Mouse (Mus musculus) liver, postnatal 0 days (tissue): ENCODE measurements around the gene Myog. TPM values are rescaled to one million over a fixed set of nuclear protein-coding genes. Genes with fewer than 3 reads are reported as not detected.

Experiments
- ATAC-seq: fragments of 200-750 bp; cut with Nextera tagmentation; 2 replicates; pipeline ENCODE4 v1.8.0; 2017; ENCODE audit warnings: mild to moderate bottlenecking, moderate library complexity
- DNase-seq: peaks from one replicate; pipeline ENCODE4 v3.0.0-alpha.2; 2016
- H3K27ac ChIP-seq: fragments of 300-500 bp; sonication (generic); 2 replicates; pipeline ENCODE4 v1.5.1; 2014; ENCODE audit warnings: antibody characterized with exemption, moderate library complexity, mild to moderate bottlenecking, low read depth
- H3K27me3 ChIP-seq: fragments of 300-500 bp; sonication (generic); 2 replicates; pipeline ENCODE4 v1.6.1; 2014; ENCODE audit warnings: low read length, control low read depth, mixed read lengths; ENCODE audit not compliant: insufficient read depth
- H3K36me3 ChIP-seq: fragments of 300-500 bp; sonication (generic); replicated peaks from 2 replicates; pipeline ENCODE4 v1.6.1; 2014; ENCODE audit warnings: mild to moderate bottlenecking, control low read depth, low read length, moderate library complexity, mixed read lengths; ENCODE audit not compliant: insufficient read depth
- H3K4me1 ChIP-seq: fragments of 300-500 bp; sonication (generic); 2 replicates; pipeline ENCODE4 v1.6.1; 2014; ENCODE audit warnings: antibody characterized with exemption, mild to moderate bottlenecking, control low read depth; ENCODE audit not compliant: insufficient read depth
- H3K4me2 ChIP-seq: fragments of 300-500 bp; sonication (generic); 2 replicates; pipeline ENCODE4 v1.6.1; 2014; ENCODE audit warnings: low read depth, mild to moderate bottlenecking, low read length, moderate library complexity, mixed read lengths
- H3K4me3 ChIP-seq: fragments of 300-500 bp; sonication (generic); 2 replicates; pipeline ENCODE4 v1.5.1; 2014; ENCODE audit warnings: low read depth, low read length
- H3K9ac ChIP-seq: fragments of 300-500 bp; sonication (generic); replicated peaks from 2 replicates; pipeline ENCODE4 v1.6.1; 2014; ENCODE audit warnings: mild to moderate bottlenecking, moderate library complexity
- H3K9me3 ChIP-seq: fragments of 300-500 bp; sonication (generic); 2 replicates; pipeline ENCODE4 v1.6.1; 2016; ENCODE audit warnings: mild to moderate bottlenecking, control low read depth, low read length, mixed read lengths
- CTCF ChIP-seq: sonication (generic); IDR thresholded peaks from 2 replicates; pipeline ENCODE4 v1.5.1; 2016; ENCODE audit warnings: antibody characterized with exemption, low read depth
- EP300 ChIP-seq: IDR thresholded peaks from 2 replicates; pipeline ENCODE4 v1.6.1; 2016; ENCODE audit warnings: antibody characterized with exemption, low read depth, mild to moderate bottlenecking
- WGBS: fragments of 180-500 bp; shearing (Covaris S2); extraction: QIAGEN DNeasy Blood & Tissue Kit; methylation state at CpG from one replicate; pipeline ENCODE4 v1.1.7; 2014; ENCODE audit not compliant: insufficient replicate concordance; 5-methylcytosine and 5-hydroxymethylcytosine counted together
- polyA plus RNA-seq: library from polyadenylated mRNA; unstranded; fragments of >200 nt; fragmentation: Nextera tagmentation; extraction: Ambion mirVana; gene quantifications from 2 replicates; pipeline ENCODE4 v1.2.1, GENCODE M21; 2015

The Myog gene
- polyA plus RNA-seq, 1 experiment from 2014 or later = not detected

DNA sequence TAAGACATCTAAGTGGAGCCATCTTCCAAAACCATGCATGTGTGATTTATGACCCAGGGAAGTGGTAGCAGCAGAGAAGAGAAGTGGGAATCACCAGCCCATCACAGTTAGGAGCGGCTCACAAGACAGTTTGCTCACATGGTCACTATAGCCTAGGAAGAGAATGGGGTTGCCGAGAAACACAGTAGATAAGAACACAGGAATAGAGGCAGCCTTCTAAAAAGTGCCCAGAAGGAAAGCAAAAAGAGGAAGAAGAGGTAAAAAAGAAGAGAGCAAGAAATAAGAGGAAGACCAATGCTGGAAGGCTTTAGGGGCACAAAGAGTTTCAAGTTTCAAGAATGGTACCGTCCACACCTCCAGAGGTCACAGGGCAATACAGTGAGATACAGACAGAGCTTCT is 7.4 kb upstream of the Myog start:
- H3K4me1 ChIP-seq = no peaks in the 10 kb centered on the region
- no peak overlapping the region for H3K4me3 ChIP-seq
- DNase-seq (no peak), ATAC-seq (no peak)
- TF ChIP-seq CTCF = no peak
- no peak overlapping the region for H3K9ac ChIP-seq
- no peaks in the 10 kb centered on the region for H3K9me3 ChIP-seq
- no peak overlapping the region for H3K4me2 ChIP-seq
- WGBS = 30% methylated on average over 3 of the region's 3 CpGs
- H3K36me3 ChIP-seq = no peaks in the 10 kb centered on the region
- H3K27me3 ChIP-seq = no peaks in the 10 kb centered on the region
- no peak overlapping the region for H3K27ac ChIP-seq

DNA sequence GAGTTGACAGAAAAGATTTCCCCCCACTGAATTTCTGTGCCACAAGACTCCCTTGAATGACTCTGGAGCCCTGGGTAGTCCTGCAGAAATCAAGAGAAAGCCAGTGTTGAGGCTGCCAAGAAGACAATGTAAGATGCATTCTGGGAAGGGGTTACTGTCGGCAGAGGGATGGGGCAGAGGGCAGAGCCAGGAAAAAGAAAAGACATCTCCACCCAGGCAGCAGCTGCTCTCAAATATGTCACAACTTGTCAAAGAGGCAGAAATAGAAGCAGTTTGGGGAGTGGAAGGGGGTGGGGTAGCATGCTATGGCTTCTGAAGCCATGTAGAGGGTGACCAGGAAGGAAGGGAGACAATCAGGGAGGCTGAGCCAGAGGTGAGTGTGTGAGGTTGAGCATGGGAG is 6.7 kb upstream of the Myog start:
- H3K36me3 ChIP-seq = no peaks in the 10 kb centered on the region
- no peaks in the 10 kb centered on the region for H3K4me1 ChIP-seq
- H3K9ac ChIP-seq = no peak overlapping the region
- ATAC-seq (no peak), DNase-seq (no peak)
- H3K4me2 ChIP-seq = no peak overlapping the region
- 32% methylated on average over 1 of the region's 1 CpGs for WGBS
- TF ChIP-seq EP300 (no peak), CTCF (no peak)
- H3K9me3 ChIP-seq = no peaks in the 10 kb centered on the region
- no peak overlapping the region for H3K27ac ChIP-seq
- H3K4me3 ChIP-seq = no peak overlapping the region
- H3K27me3 ChIP-seq = no peaks in the 10 kb centered on the region

DNA sequence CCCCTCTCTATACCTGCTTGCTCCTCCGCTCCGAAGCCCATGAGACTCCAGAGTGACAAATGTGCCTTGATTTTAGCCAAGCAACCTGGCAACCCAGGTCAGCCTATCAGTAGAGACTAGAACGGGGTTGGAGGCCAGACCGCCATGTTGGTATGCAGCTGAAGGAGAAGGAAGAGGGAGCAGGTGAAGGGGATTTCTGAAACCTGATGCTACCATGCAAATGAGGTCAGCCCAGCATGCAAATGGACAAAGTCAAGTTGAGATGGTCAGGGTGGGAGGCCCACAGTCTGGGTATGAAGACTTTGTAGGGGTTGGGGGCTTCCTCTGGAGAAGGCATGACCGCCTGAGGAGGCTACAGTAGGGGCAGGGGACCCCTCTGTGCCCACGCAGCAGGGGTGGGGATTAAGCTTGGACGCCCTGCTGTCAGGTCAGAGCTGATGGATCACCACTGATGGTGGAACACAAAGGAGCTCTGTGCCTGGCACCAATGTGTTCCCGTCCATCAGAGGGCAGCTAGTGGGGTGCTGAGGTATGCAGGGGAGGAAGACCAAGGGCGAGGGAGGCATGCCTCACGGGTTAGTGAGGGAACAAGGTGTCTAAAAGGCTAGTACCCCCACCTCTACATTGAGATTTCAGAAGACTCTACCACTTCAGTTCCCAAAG is 4.2 kb upstream of the Myog start:
- Histone ChIP-seq H3K36me3 (no peaks in the 10 kb centered on the region), H3K4me1 (no peaks in the 10 kb centered on the region), H3K27ac (no peak overlapping the region), H3K4me3 (no peak overlapping the region), H3K27me3 (no peaks in the 10 kb centered on the region), H3K4me2 (no peak overlapping the region), H3K9me3 (no peaks in the 10 kb centered on the region), H3K9ac (no peak overlapping the region)
- no peak for TF ChIP-seq EP300
- TF ChIP-seq CTCF = no peak
- 68% methylated on average over 10 of the region's 10 CpGs for WGBS
- DNase-seq (no peak), ATAC-seq (no peak)

DNA sequence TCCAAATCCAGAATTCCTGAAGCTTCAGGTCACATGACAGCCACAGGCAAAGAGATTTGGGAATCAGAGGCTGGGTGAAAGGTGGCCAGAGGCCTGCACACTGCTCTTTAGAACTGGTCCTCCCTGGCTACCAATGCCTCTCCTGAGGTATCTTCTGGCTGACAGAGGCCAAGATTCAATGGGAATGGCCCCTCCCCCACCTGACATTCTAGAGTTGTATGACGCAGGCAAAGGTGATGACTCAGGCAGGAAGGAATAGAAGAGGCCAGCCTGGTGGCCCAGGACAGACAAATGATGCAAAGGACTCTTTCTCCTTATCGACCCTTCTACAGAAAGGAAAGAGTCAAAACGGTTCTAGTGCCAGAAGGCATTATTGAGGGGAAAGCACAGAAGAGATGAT is 1.6 kb upstream of the Myog start:
- Histone ChIP-seq H3K27me3 (no peaks in the 10 kb centered on the region), H3K36me3 (no peaks in the 10 kb centered on the region), H3K4me2 (no peak overlapping the region), H3K4me3 (no peak overlapping the region), H3K27ac (no peak overlapping the region), H3K9me3 (no peaks in the 10 kb centered on the region), H3K4me1 (no peaks in the 10 kb centered on the region), H3K9ac (no peak overlapping the region)
- TF ChIP-seq EP300 = no peak
- TF ChIP-seq CTCF = no peak
- ATAC-seq = no peak
- WGBS = 50% methylated on average over 3 of the region's 3 CpGs
- DNase-seq = no peak

DNA sequence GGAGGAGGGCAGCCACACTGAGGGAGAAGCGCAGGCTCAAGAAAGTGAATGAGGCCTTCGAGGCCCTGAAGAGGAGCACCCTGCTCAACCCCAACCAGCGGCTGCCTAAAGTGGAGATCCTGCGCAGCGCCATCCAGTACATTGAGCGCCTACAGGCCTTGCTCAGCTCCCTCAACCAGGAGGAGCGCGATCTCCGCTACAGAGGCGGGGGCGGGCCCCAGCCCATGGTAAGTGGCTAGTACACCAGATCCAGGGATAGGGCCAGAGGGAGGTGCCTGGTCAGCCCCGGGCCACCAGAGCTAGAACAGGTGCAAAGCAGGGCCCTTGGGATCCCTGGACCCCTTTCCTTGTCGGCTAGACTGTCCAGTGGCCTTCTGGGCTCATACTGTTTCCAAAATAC is 511 bp downstream of the Myog start:
- 85% methylated on average over 13 of the region's 13 CpGs for WGBS

GRCm38 (mm10) chr1:134290909-134291308 is 1.1 kb downstream of the Myog start:
- TF ChIP-seq CTCF (peak; percentile 58), EP300 (no peak)
- no peak overlapping the region for H3K4me3 ChIP-seq
- WGBS = 58% methylated on average over 5 of the region's 5 CpGs
- no peaks in the 10 kb centered on the region for H3K4me1 ChIP-seq
- no peaks in the 10 kb centered on the region for H3K27me3 ChIP-seq
- ATAC-seq (peak; percentile 43; the same call in 1 of the 2 replicates), DNase-seq (peak; percentile 62)
- H3K27ac ChIP-seq = no peak overlapping the region
- H3K9me3 ChIP-seq = no peaks in the 10 kb centered on the region
- no peaks in the 10 kb centered on the region for H3K36me3 ChIP-seq
- H3K4me2 ChIP-seq = no peak overlapping the region
- H3K9ac ChIP-seq = no peak overlapping the region

More for the DNA sequence above, 511 bp downstream of the Myog start:
- Histone ChIP-seq H3K9ac (no peak overlapping the region), H3K4me2 (no peak overlapping the region), H3K36me3 (no peaks in the 10 kb centered on the region), H3K27me3 (no peaks in the 10 kb centered on the region), H3K9me3 (no peaks in the 10 kb centered on the region), H3K27ac (no peak overlapping the region), H3K4me3 (no peak overlapping the region), H3K4me1 (no peaks in the 10 kb centered on the region)
- no peak for DNase-seq
- TF ChIP-seq CTCF = no peak
- TF ChIP-seq EP300 = no peak
- ATAC-seq = no peak

DNA sequence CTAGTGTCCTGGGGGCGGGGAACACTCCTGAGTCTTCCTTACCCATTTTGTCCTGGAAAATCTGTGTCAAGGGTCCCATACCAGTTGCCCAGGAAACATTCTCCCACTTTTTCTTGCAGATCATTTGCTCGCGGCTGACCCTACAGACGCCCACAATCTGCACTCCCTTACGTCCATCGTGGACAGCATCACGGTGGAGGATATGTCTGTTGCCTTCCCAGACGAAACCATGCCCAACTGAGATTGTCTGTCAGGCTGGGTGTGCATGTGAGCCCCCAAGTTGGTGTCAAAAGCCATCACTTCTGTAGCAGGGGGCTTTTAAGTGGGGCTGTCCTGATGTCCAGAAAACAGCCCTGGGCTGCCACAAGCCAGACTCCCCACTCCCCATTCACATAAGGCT is 1.8 kb downstream of the Myog start:
- DNase-seq (no peak), ATAC-seq (no peak)
- no peak overlapping the region for H3K4me2 ChIP-seq
- H3K36me3 ChIP-seq = no peaks in the 10 kb centered on the region
- H3K27ac ChIP-seq = no peak overlapping the region
- no peaks in the 10 kb centered on the region for H3K4me1 ChIP-seq
- no peak overlapping the region for H3K9ac ChIP-seq
- WGBS = 75% methylated on average over 8 of the region's 8 CpGs
- no peak overlapping the region for H3K4me3 ChIP-seq
- TF ChIP-seq EP300 (no peak), CTCF (no peak)
- H3K9me3 ChIP-seq = no peaks in the 10 kb centered on the region
- no peaks in the 10 kb centered on the region for H3K27me3 ChIP-seq
